Mouse (Mus musculus): ENCODE measurements around the gene Nudt9.

The Nudt9 gene

DNA sequence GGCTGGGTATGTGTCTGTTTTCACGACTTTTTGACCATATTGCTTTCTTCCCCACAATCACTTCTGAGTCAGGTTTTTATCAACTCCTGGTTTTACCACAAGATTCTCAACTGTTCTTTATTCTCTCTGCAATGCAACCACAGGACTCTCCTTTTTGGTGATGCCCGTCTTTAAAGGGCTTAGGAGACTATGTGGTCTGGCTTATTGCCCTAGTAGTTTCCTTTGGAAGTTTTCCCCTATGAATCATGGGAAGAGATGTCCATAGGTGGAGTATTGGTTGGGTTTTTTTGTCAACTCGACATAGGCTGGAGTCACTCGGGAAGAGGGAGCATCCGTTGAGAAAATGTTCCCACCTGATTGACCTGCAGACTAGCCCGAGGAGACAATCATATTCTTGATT, 34.6 kb downstream of the Nudt9 start:
- no peak for DNase-seq

DNA sequence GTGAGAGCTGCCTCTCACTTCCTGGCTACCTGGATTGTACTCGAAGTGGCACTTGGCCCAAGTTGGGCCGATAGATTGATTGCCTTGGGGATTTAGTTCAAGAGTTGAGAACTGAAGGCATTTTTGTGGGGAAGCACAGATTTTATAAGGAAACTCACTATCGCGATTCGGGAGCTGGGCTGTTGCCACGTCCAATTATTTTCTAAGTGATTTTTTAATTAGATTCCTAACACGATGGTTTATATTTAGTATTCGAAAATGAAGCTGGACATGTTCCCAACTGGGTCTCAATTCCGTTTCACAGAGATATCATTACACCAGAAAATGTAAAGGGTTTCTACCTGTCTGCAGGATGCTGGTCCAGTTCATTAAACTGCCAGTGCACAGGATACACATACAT, 39.3 kb downstream of the Nudt9 start:
- no peak for DNase-seq

DNA sequence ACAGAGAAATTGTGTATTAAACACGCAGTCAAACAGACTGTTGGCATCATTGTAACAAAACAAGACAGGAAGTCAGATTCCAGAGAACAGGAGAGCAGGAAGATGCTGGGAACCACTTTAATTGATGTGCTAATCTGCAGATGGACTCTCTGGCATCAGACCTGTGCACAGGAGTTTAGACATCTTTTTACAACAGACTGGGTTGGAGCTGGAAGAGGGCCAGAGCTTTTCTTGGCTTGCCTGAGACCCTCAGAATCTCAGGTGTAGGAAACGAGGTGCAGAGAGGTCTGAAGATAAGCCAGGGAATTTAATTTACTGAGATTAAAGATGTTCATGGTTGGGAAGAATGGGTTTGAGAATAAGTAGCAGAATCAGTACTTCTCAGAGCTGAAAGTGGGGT, 43.6 kb downstream of the Nudt9 start:
- DNase-seq, result no peak

DNA sequence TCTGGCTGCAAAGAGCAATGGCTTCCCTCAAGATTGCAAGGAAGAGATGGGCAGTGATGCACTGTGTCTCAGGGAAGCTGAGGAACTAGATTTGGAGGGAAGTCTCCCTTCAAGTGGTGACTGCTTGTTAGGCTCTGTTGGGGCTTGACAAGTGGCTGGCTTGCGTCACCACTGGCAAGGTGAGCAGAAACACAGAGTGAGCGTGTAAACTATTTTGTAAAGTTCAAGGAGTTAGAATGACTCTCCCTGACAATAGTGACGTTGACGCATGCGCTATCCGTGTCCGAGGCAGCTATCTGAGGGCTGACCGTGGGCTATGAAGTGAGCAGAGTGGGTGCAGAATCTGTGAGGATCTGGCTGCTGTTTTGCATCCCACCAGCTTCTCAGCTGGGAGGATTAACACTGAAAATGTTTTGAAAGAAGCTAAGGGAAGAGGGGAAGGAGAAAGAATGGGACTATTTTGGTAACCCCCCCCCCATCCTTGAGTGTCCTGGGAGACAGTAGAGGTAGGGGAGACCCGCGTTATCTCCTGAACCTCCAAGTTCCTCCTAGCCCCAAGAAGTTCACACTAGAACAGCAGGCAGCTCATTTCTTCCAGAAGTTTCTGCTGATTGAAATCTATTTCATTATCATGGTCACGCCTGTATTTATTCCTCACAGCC, 49.4 kb downstream of the Nudt9 start:
- peak; percentile 83 for DNase-seq

DNA sequence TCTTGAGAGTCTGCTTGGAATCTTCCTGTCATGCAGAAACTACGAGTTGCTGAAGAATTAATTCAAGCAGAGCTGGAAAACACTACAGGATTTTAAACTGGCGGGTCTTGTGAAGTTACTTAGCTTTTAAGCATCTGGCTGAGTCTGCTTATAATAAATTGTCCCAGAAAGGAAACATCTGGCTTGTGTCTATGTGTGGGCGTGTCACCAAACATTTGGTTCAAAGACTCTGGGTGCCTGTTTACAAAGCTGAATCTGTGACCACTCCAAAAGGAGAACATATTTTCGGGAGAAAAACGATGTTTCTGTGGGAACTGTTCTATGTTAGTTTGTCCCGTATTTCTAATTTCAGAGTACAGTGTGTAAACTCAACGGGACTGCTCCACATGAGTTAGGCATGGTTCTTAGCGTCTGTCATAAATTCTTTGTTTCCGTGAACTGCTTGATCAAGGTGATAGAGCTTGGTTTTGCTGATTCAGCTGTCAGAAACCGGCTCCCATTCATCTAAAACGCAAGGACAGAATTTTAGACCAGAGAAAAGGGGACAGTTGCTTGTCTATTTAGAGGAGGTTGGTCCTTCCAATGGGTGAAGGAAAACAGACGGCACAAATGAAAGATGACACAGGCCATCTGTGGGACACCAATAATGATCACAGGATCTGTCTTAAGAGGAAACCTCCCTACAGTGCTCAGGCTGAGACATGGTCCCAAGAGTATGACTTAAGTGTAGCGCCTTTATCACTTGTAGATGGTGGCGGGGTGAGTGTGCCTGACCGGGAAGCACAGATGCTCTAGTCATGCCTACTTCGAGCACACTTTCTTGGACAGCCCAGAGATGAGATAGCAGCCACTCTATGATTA, 50.2 kb downstream of the Nudt9 start:
- DNase-seq, result peak; percentile 82

DNA sequence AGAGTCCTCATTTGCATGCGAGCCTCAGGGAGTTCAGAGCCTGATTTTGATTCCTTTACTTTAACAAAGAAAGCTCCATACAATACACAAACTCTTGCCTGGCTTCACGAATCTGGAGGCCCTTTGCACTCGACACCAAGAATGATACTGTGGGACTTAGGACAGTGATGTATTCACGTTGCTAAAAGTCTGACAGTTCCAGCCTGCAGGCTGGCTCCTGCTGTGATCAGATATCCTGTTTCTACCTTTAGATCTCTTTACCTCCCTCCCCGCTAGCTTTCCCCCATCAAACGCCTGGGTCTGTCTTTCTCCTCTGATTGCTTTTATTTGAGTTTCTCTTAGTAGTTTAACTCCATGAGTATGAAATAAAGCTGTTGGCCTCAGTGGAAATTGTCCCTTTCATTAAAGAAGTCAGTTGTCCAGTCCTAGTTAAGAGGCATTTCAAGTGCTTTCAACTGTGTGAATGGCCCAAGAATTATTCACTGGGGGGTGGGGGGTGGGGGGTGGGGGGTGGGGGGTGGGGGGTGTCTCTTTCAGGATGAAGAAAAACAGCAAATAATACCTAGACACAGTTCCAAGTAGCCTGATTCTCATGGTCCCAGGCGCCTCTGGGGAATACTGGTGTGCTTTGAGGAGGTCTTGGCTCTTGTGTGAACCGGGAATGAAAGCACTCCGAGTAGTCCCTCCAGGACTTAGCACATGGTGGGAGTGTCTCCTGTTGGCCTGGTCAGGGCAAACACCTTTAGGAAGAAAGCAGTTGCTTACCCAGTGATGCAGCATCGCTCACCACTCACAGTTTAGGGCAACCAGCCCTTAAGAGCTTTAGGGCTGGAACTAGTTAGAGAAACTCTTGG, 55.8 kb downstream of the Nudt9 start:
- DNase-seq, result no peak

DNA sequence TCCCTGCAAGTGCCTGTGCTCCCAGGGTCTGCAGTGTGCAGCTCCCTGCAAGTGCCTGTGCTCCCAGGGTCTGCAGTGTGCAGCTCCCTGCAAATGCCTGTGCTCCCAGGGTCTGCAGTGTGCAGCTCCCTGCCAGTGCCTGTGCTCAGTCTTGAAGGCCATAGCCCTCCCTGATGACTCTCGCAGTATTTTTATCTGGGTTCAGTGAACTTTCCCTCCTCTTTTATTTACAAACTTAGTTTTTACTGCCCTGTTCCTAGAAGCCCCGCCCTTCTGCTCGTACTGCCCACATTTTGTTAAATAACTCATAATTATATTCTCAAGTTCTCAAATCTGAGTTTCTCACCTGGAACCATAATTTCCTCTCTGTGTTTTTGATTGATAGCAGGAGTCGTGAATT, 57.1 kb downstream of the Nudt9 start:
- DNase-seq, result no peak

DNA sequence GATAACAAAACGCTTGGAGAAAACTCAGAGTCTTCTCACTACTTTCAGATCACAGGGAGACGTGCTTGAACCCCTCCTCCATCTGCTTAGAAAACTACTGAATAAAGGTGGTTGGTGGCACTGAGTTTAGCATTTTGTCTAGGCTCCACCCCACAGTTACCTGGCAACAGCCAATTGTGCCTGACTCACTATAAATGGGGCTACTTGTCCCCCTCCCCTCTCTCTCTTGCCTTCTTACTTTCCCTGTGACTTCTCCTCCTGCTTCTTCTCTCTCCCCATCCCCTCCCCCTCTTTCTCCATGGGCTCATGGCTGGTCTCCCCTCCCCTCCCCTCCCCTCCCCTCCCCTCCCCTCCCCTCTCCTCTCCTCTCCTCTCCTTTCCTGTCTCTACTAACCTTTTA, 58.0 kb downstream of the Nudt9 start:
- no peak for DNase-seq

DNA sequence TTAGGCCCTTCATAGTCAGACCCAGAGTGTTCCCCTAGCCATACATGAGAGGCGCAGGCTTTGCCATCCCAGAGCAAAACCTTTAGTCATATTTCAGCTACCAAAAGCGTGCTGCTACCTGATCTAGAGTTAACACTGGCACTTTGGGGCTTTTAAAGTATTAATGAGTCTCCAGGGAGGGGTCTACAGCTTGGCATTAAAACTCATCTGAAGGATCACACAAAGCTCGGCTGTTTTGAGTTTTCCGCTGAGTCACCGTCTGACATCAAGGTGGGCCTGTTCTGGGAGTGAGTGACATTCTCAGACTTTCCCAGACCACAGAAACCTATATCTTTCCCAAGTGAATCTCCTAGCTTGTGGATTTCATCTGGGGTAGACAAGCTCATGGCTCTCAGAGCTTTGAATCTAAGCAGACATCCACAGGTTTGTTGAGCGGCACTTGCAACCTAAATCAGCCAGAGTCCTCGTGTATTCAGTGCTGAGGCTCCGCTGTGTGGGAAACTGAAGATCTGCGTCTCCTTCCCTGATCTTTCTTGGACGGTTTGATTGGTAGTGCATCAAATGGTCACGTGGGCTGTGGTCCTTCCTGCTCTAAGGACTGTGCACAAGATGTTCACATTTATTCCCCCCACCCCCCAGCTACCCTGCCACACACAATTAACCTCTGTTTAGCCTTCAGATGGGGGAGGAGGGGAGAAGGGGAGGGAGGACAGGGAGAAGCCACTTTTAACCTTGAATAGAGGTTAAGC, 62.2 kb downstream of the Nudt9 start:
- no peak for DNase-seq

DNA sequence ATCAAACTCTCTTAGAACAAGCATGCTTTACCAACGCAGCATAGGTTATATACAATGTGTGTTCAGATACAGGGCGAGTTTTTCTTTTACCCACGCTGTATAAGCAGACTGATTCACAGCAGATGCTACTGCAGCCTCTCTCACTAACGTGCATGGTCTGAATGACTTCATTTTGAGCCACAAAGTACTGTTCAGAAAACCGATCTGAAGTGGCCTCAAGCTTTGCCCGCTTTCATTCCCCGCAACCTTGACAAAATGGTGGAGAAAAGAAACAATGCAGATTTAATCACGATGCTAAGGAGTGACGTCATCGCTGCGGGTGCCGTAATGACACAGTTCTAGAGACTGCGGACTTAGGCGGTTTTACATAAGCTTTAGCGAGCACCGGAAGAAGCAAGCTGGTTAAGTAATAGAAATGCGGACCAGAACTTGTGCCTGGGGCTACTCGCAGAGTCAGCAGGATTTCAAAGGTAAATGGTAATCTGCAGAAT, 62.8 kb downstream of the Nudt9 start:
- DNase-seq, result no peak

DNA sequence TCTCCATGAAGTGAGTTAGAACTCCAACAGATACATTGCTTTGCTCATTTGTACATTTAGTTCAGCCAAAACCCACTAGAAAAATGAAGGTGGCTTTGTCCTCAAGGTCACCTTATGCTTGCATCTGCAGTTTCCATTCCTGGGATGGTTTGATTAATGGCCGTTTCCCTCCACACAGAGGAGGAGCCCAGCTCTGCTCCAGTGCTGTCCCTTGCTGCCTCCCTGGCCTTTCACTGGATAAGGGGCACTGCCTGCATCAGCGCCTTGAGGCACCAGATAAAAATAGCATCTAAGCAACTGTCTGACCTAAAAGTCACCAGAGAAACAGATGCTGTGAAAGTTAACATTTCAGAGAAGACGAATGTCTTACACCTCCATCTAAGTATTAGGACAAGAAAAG, 63.4 kb downstream of the Nudt9 start:
- no peak for DNase-seq

DNA sequence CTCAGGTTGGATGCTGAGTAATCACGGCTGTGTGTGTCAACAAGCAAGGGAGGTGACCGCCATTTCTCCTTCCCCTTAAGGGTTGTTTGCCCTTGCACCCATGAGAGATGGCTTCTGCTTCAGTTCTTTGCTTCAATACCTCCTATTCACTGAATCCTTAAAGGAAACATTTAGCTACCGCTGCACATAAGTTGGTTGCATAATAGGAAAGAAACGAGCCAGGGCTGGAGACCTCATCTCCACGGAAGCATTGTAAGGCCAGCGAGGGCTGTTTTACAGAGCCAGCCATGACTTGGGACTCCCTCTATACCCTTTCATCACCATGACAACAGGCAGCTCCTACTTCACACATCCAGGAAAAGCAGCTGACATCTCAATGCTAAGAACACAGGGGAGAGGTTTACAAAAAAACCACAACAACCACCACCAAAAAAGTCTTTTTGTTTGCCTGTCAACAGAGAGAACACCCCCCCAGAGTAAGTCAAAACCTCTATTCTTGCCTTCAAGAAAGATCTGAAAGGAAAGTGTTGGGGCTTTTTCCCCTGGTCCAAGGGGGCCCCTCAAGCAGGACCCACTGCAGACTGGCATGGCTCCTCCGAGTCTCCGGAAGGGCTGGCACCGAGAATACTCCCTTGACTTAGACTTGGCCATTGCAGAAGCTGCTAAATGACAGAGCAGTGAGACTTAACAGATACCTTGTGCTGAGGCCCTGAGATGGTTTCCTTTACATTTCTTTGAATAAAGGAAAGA, 64.2 kb downstream of the Nudt9 start:
- no peak for DNase-seq

DNA sequence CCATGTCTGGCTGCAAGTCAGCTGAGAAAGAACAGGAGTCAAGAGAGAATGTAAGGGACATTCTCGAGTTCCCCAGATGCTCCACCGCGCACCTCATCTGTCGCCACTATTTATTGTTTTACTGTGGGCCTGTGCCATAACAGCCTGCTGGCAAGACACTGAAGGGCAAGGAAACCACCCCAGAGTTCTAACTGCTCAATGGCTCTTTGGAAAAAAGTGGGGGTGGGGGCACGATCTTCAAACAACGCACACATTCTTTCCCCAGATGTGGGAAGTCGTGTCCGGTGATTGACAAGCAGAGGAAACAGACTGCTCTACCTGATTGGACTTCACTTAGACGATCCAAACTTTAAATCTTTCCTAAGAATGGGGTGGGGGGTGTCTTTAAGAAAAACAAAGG, 65.9 kb downstream of the Nudt9 start:
- DNase-seq, result peak; percentile 42

DNA sequence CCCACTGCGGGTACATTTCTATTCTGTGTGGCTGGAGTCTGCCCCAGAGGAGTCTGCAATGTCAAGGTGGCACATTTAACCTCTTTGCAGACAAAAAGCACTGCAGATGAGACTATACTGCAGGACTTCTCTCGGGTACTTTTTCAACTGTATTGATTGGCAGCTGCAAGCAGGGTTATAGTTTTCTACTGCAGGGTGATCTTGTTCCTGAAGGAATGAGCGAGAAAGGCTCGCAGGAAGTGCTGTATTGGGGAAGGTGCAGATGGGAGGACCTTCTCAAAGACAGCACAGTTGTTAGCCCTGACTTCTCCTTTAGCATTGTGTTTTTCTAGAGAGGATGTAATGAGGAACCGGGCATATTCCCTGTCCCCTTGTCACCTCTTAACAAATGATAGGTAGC, 66.4 kb downstream of the Nudt9 start:
- no peak for DNase-seq

DNA sequence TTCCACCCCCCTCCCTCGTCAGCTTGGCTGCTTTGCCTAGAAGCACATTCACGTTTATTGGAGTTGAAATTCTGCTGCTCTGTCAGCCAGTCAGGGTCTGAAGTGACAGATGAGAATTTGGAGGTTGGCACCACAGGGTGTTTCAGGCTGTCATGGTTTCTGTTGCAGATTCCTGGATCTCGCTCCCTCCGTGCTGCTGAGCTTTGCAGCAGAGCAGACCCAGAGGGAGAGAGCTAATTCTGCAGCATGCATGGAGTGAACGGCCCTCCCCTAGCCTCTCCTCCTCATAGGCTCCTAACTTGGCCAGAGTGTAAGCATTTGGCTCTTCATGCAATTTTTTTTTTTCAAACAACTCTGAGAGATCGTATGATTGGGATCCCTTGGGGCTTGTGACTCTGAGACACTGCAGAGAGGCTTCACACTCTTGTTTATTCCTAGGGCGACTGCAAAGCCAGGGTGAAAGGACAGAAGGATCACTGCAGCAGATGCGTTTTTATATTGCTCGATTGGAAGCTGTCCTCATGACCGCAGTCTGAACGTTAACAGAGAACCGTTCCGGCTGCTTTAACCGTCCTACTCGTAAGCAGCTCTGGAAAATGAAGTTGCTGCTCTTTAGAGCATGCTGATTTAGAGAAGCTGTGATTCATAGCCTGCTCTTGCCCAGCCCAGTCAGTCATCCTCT, 67.5 kb downstream of the Nudt9 start, which contains the start of gene Sparcl1:
Gene Sparcl1 (minus strand): TSS at position 243 of the 682 bp plus-strand sequence.
- DNase-seq, result peak; percentile 55

Data from lung, postnatal 36 days (tissue).